Mouse (Mus musculus): ENCODE data around the gene Trappc1. TPM values are rescaled to one million over a fixed set of nuclear protein-coding genes. Genes with fewer than 3 reads are reported as not detected.
"Not testable (repeated sequence)": the region's sequence is repeated elsewhere in the genome, so short reads cannot be mapped to it uniquely, and the experiment has no call there.

Gene Trappc1
- polyA plus RNA-seq, 1 experiment from 2014 or later, result 215 TPM

DNA sequence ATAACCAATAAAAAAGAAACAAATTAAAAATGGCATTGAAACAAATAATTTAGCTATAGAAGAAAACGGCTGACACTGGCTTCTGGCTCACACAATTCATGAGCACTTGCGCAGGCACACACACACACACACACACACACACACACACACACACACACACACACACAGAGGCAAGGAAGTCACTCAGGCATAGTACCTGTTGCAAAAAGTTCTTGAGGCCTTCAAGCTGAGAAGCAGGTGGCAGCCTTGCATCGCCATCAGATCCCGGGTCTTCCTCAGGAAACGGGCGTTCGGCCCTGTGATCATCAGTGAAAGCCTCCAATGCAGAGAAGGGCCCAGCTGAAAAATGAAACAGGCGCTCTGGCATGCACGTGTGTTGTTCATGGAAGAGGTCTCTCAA lies 18.5 kb upstream of the Trappc1 start:
- Histone ChIP-seq H3K9me3 (ENCODE audit: control insufficient read depth, low read length) (no peaks in the 10 kb centered on the region), H3K4me3 (ENCODE audit: low read depth, low read length) (no peak overlapping the region), H3K27ac (ENCODE audit: low read depth, low read length) (no peak overlapping the region), H3K9ac (ENCODE audit: low read length) (no peak overlapping the region), H3K4me2 (ENCODE audit: low read depth) (no peak overlapping the region), H3K4me1 (ENCODE audit: control insufficient read depth, insufficient read depth, low read length) (no peaks in the 10 kb centered on the region), H3K36me3 (ENCODE audit: control insufficient read depth, insufficient read depth, low read length) (peaks cover 14% of the 10 kb centered on the region), H3K27me3 (ENCODE audit: control insufficient read depth, insufficient read depth, low read length) (no peaks in the 10 kb centered on the region)
- DNase-seq (ENCODE audit: low spot score), result no peak
- 91% methylated on average over 9 of the region's 9 CpGs for WGBS
- ATAC-seq (ENCODE audit: insufficient read depth, low FRiP score, low TSS enrichment), result no peak

GRCm38 (mm10) chr11:69306039-69306438 lies 17.7 kb upstream of the Trappc1 start:
- Histone ChIP-seq H3K36me3 (ENCODE audit: control insufficient read depth, insufficient read depth, low read length) (peaks cover 14% of the 10 kb centered on the region), H3K9me3 (ENCODE audit: control insufficient read depth, low read length) (no peaks in the 10 kb centered on the region), H3K27me3 (ENCODE audit: control insufficient read depth, insufficient read depth, low read length) (no peaks in the 10 kb centered on the region), H3K27ac (ENCODE audit: low read depth, low read length) (no peak overlapping the region), H3K9ac (ENCODE audit: low read length) (no peak overlapping the region), H3K4me1 (ENCODE audit: control insufficient read depth, insufficient read depth, low read length) (no peaks in the 10 kb centered on the region), H3K4me2 (ENCODE audit: low read depth) (no peak overlapping the region), H3K4me3 (ENCODE audit: low read depth, low read length) (no peak overlapping the region)
- DNase-seq (ENCODE audit: low spot score), result no peak
- no peak for ATAC-seq (ENCODE audit: insufficient read depth, low FRiP score, low TSS enrichment)
- 89% methylated on average over 2 of the region's 2 CpGs for WGBS

- Histone ChIP-seq H3K4me2 (ENCODE audit: low read depth) (no peak overlapping the region), H3K27me3 (ENCODE audit: control insufficient read depth, insufficient read depth, low read length) (no peaks in the 10 kb centered on the region), H3K9ac (ENCODE audit: low read length) (no peak overlapping the region), H3K4me1 (ENCODE audit: control insufficient read depth, insufficient read depth, low read length) (no peaks in the 10 kb centered on the region), H3K27ac (ENCODE audit: low read depth, low read length) (no peak overlapping the region), H3K4me3 (ENCODE audit: low read depth, low read length) (no peak overlapping the region), H3K36me3 (ENCODE audit: control insufficient read depth, insufficient read depth, low read length) (peaks cover 17% of the 10 kb centered on the region), H3K9me3 (ENCODE audit: control insufficient read depth, low read length) (no peaks in the 10 kb centered on the region)
- ATAC-seq (ENCODE audit: insufficient read depth, low FRiP score, low TSS enrichment), result no peak
- WGBS, result 91% methylated on average over 7 of the region's 7 CpGs
- no peak for DNase-seq (ENCODE audit: low spot score)
These were observed 12.5 kb upstream of the Trappc1 start for GRCm38 (mm10) chr11:69311266-69311665.

- no peaks in the 10 kb centered on the region for H3K4me1 ChIP-seq (ENCODE audit: control insufficient read depth, insufficient read depth, low read length)
- ATAC-seq (ENCODE audit: insufficient read depth, low FRiP score, low TSS enrichment) (no peak), DNase-seq (ENCODE audit: low spot score) (no peak)
- no peak overlapping the region for H3K4me3 ChIP-seq (ENCODE audit: low read depth, low read length)
- H3K27me3 ChIP-seq (ENCODE audit: control insufficient read depth, insufficient read depth, low read length), result no peaks in the 10 kb centered on the region
- WGBS, result 98% methylated on average over 6 of the region's 6 CpGs
- no peaks in the 10 kb centered on the region for H3K9me3 ChIP-seq (ENCODE audit: control insufficient read depth, low read length)
- H3K4me2 ChIP-seq (ENCODE audit: low read depth), result no peak overlapping the region
- no peak overlapping the region for H3K9ac ChIP-seq (ENCODE audit: low read length)
- peaks cover 11% of the 10 kb centered on the region; the same call in 1 of the 2 replicates for H3K36me3 ChIP-seq (ENCODE audit: control insufficient read depth, insufficient read depth, low read length)
- no peak overlapping the region for H3K27ac ChIP-seq (ENCODE audit: low read depth, low read length)
These were observed 7.4 kb upstream of the Trappc1 start for GRCm38 (mm10) chr11:69316361-69316760.

- not testable (repeated sequence) for H3K27me3 ChIP-seq (ENCODE audit: control insufficient read depth, insufficient read depth, low read length); H3K27ac ChIP-seq (ENCODE audit: low read depth, low read length); H3K4me3 ChIP-seq (ENCODE audit: low read depth, low read length); ATAC-seq (ENCODE audit: insufficient read depth, low FRiP score, low TSS enrichment); H3K9me3 ChIP-seq (ENCODE audit: control insufficient read depth, low read length); DNase-seq (ENCODE audit: low spot score); H3K4me2 ChIP-seq (ENCODE audit: low read depth); H3K9ac ChIP-seq (ENCODE audit: low read length)
- 90% methylated on average over 3 of the region's 3 CpGs for whole genome bisulfite sequencing
- Histone ChIP-seq H3K4me1 (ENCODE audit: control insufficient read depth, insufficient read depth, low read length) (peaks cover 10% of the 10 kb centered on the region), H3K36me3 (ENCODE audit: control insufficient read depth, insufficient read depth, low read length) (peaks cover 11% of the 10 kb centered on the region; the same call in 1 of the 2 replicates)
These were observed 5.8 kb upstream of the Trappc1 start for GRCm38 (mm10) chr11:69318000-69318399.

- WGBS, result 96% methylated on average over 6 of the region's 6 CpGs
- ATAC-seq (ENCODE audit: insufficient read depth, low FRiP score, low TSS enrichment), result no peak
- no peaks in the 10 kb centered on the region for H3K9me3 ChIP-seq (ENCODE audit: control insufficient read depth, low read length)
- H3K27me3 ChIP-seq (ENCODE audit: control insufficient read depth, insufficient read depth, low read length), result peaks cover 2% of the 10 kb centered on the region
- no peak for DNase-seq (ENCODE audit: low spot score)
- no peak overlapping the region for H3K4me2 ChIP-seq (ENCODE audit: low read depth)
- H3K36me3 ChIP-seq (ENCODE audit: control insufficient read depth, insufficient read depth, low read length), result peaks cover 3% of the 10 kb centered on the region; the same call in 1 of the 2 replicates
- H3K4me1 ChIP-seq (ENCODE audit: control insufficient read depth, insufficient read depth, low read length), result peaks cover 26% of the 10 kb centered on the region
- no peak overlapping the region for H3K9ac ChIP-seq (ENCODE audit: low read length)
- no peak overlapping the region for H3K27ac ChIP-seq (ENCODE audit: low read depth, low read length)
- no peak overlapping the region for H3K4me3 ChIP-seq (ENCODE audit: low read depth, low read length)
These were observed 2.2 kb upstream of the Trappc1 start for GRCm38 (mm10) chr11:69321580-69321979.

- Histone ChIP-seq H3K4me1 (ENCODE audit: control insufficient read depth, insufficient read depth, low read length) (peaks cover 27% of the 10 kb centered on the region), H3K36me3 (ENCODE audit: control insufficient read depth, insufficient read depth, low read length) (peaks cover 3% of the 10 kb centered on the region; the same call in 1 of the 2 replicates), H3K9ac (ENCODE audit: low read length) (peak overlapping the region; percentile 86), H3K9me3 (ENCODE audit: control insufficient read depth, low read length) (no peaks in the 10 kb centered on the region), H3K27ac (ENCODE audit: low read depth, low read length) (no peak overlapping the region), H3K4me2 (ENCODE audit: low read depth) (peak overlapping the region; percentile 70), H3K27me3 (ENCODE audit: control insufficient read depth, insufficient read depth, low read length) (peaks cover 6% of the 10 kb centered on the region), H3K4me3 (ENCODE audit: low read depth, low read length) (0 out of 2 replicates have a peak overlapping the region, but pooled peaks have one; percentile 61)
- ATAC-seq (ENCODE audit: insufficient read depth, low FRiP score, low TSS enrichment) (no peak), DNase-seq (ENCODE audit: low spot score) (no peak)
- WGBS, result 75% methylated on average over 6 of the region's 6 CpGs
These were observed 1.8 kb upstream of the Trappc1 start for GRCm38 (mm10) chr11:69322010-69322409.

GRCm38 (mm10) chr11:69322693-69323471 lies 898 bp upstream of the Trappc1 start:
- 30% methylated on average over 18 of the region's 18 CpGs for WGBS
- no peak for DNase-seq (ENCODE audit: low spot score)
- peaks cover 27% of the 10 kb centered on the region for H3K4me1 ChIP-seq (ENCODE audit: control insufficient read depth, insufficient read depth, low read length)

GRCm38 (mm10) chr11:69324749-69325148 lies 969 bp downstream of the Trappc1 start:
- ATAC-seq (ENCODE audit: insufficient read depth, low FRiP score, low TSS enrichment), result no peak
- H3K4me1 ChIP-seq (ENCODE audit: control insufficient read depth, insufficient read depth, low read length), result peaks cover 27% of the 10 kb centered on the region
- no peak overlapping the region for H3K9ac ChIP-seq (ENCODE audit: low read length)

More at GRCm38 (mm10) chr11:69322693-69323471, 898 bp upstream of the Trappc1 start:
- no peak for ATAC-seq (ENCODE audit: insufficient read depth, low FRiP score, low TSS enrichment)
- Histone ChIP-seq H3K27me3 (ENCODE audit: control insufficient read depth, insufficient read depth, low read length) (peaks cover 15% of the 10 kb centered on the region), H3K4me3 (ENCODE audit: low read depth, low read length) (peak overlapping the region; percentile 61), H3K36me3 (ENCODE audit: control insufficient read depth, insufficient read depth, low read length) (no peaks in the 10 kb centered on the region), H3K9ac (ENCODE audit: low read length) (peak overlapping the region; percentile 86), H3K27ac (ENCODE audit: low read depth, low read length) (peak overlapping the region; percentile 74; the same call in 1 of the 2 replicates), H3K9me3 (ENCODE audit: control insufficient read depth, low read length) (no peaks in the 10 kb centered on the region), H3K4me2 (ENCODE audit: low read depth) (peak overlapping the region; percentile 70)

More at GRCm38 (mm10) chr11:69324749-69325148, 969 bp downstream of the Trappc1 start:
- H3K36me3 ChIP-seq (ENCODE audit: control insufficient read depth, insufficient read depth, low read length), result no peaks in the 10 kb centered on the region
- peaks cover 19% of the 10 kb centered on the region for H3K27me3 ChIP-seq (ENCODE audit: control insufficient read depth, insufficient read depth, low read length)
- no peak overlapping the region for H3K27ac ChIP-seq (ENCODE audit: low read depth, low read length)
- 78% methylated on average over 6 of the region's 6 CpGs for WGBS
- H3K4me3 ChIP-seq (ENCODE audit: low read depth, low read length), result no peak overlapping the region; the same call in 1 of the 2 replicates
- peak overlapping the region; percentile 76 for H3K4me2 ChIP-seq (ENCODE audit: low read depth)
- no peaks in the 10 kb centered on the region for H3K9me3 ChIP-seq (ENCODE audit: control insufficient read depth, low read length)
- no peak for DNase-seq (ENCODE audit: low spot score)

All from neural tube, embryonic 11.5 days (tissue).